Mouse (Mus musculus) central nervous system, embryonic 14 days (tissue): ENCODE data around the gene Neb. TPM values are rescaled to one million over a fixed set of nuclear protein-coding genes. Genes with fewer than 3 reads are reported as not detected.

Experiments
- polyA plus RNA-seq: library from polyadenylated mRNA; depleted of rRNA; stranded (reverse); fragments of >200 nt; gene quantifications from 2 replicates; pipeline ENCODE4 v1.2.3, GENCODE M21; 2012; rRNA removed

Neb gene
- 4.4 and 11.2 TPM in 2 replicates for polyA plus RNA-seq

GRCm38 (mm10) chr2:52378448-52378804, at the start of gene Neb:
TSS of gene Neb (minus strand) at chr2:52378474.

DNA sequence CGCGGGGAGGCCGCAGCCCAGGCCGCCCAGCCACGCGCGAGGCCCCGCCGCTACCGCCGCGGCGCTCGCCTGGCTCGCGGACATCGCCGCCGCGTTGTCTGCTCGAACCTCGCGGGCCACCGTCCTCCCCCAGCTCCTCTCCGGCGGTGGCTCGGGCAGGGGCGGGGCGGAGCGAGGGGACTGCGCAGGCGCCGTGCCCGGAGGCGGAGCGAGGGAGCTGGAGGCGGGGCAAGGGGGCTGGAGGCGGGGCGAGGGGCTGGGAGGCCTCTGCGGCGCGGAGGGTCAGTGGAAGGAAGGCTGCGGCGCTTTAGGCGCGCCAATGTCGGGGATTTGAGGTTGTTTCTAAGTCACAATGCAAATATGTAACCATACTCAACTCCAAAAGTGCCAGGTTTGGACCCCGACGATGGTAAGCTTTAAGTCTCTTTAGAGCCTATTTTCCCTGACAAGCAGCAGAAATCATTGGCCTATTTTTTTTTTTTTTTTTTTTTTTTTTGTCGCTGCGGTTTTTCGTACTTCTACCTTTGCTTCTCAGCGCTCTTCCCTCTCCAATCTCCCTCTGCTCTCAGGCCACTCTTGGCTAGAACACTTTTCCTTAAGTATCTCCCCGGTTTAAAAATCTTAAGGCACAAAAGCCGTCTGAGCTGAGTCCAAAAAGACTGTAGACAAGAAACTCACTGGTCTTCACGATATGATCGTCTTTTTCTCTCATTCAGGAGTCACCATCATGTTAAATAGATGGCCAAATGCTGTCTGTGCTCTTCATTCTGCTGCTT, 46.7 kb upstream of the Neb start, which contains the start of gene Arl5a:
Gene Arl5a (minus strand): TSS at position 155 of the 776 bp plus-strand sequence.

Other genes with a start within 250 kb of the Neb start
- 35.7 and 41.2 TPM in 2 replicates for gene Arl5a, start 46.4 kb upstream of the Neb start, polyA plus RNA-seq